In genomic region chr1:191219748-191220147, GRCm38 (mm10) we compare ENCODE assay signal across 25 mouse cellular contexts. TPM values are rescaled to one million over a fixed set of nuclear protein-coding genes. Genes with fewer than 3 reads are reported as not detected.
"Had no signal": no experiment of that assay in that cellular context is flagged by ENCODE, and none has a peak within 500 bp of the region (broad histone marks: within the 10 kb centered on the region; RNA-seq: fewer than 3 reads in every experiment).

No protein-coding gene starts in this region.

- H3K36me3 ChIP-seq: midbrain, embryonic 10.5 days; midbrain, embryonic 13.5 days; neural tube, embryonic 13.5 days; neural tube, embryonic 15.5 days had no signal

- H3K4me2 ChIP-seq: lung, embryonic 14.5 days; midbrain, embryonic 13.5 days; neural tube, embryonic 13.5 days; neural tube, embryonic 15.5 days had no signal

- ATAC-seq: midbrain, embryonic 13.5 days; midbrain, embryonic 16.5 days had no signal

- DNase-seq: lung, adult 18-20 months; lung, embryonic 14.5 days; lung, postnatal 10 days; lung, postnatal 4 days; retina, postnatal 1 day; right cerebral cortex, adult 18-20 months; right cerebral cortex, postnatal 25 days; right cerebral cortex, postnatal 4 days; spleen, adult 18-20 months; thymus, adult 18-20 months; thymus, postnatal 14 days; thymus, postnatal 36 days had no signal

- H3K9me3 ChIP-seq: midbrain, embryonic 10.5 days; midbrain, embryonic 13.5 days; neural tube, embryonic 13.5 days; neural tube, embryonic 15.5 days had no signal

- H3K9ac ChIP-seq: lung, embryonic 14.5 days; midbrain, embryonic 13.5 days; neural tube, embryonic 13.5 days; neural tube, embryonic 15.5 days had no signal

- H3K4me3 ChIP-seq: midbrain, embryonic 10.5 days; midbrain, embryonic 13.5 days; myocyte; neural tube, embryonic 13.5 days; neural tube, embryonic 15.5 days had no signal

- H3K27me3 ChIP-seq: midbrain, embryonic 13.5 days; neural tube, embryonic 15.5 days had no signal

- H3K27ac ChIP-seq: midbrain, embryonic 10.5 days; midbrain, embryonic 13.5 days; neural tube, embryonic 13.5 days; neural tube, embryonic 15.5 days had no signal

RNA-seq across cellular contexts. Expression of gene Fam71a, which starts 55.1 kb away (rescaled TPM):
- polyA plus RNA-seq: liver, embryonic 16.5 days; lung, embryonic 14.5 days; lung, embryonic 16.5 days; midbrain, embryonic 10.5 days; midbrain, embryonic 13.5 days; midbrain, embryonic 16.5 days; myocyte; neural tube, embryonic 11.5 days; neural tube, embryonic 13.5 days; neural tube, embryonic 15.5 days; small intestine, adult 2 months; stomach, embryonic 14.5 days; stomach, embryonic 16.5 days; thymus, postnatal 0 days had no signal
